Mouse (Mus musculus) mature B cell (primary cell): ENCODE measurements around the gene Hist1h2ag.

Experiments
- in situ Hi-C: fragments of 300-500 bp; cut with MboI; formaldehyde crosslinking; loops from 2 replicates; pipeline ENCODE4 v1.14.3; 2019

Hist1h2ag gene

GRCm38 (mm10) chr13:21993957-21994738 lies 48.6 kb downstream of the Hist1h2ag start:
- in situ Hi-C loops, result no loop called here

- in situ Hi-C loops, result no loop called here
Measured at GRCm38 (mm10) chr13:21992550-21992949, 50.2 kb downstream of the Hist1h2ag start.
